Mouse (Mus musculus) ES-CJ7 (cell line): ENCODE results near the gene Xlr4a.
"Not testable (repeated sequence)": the region's sequence is repeated elsewhere in the genome, so short reads cannot be mapped to it uniquely, and the experiment has no call there.

ENCODE experiments used
- DNase-seq: peaks from one replicate; pipeline ENCODE4 v3.0.0; 2011; ENCODE audit warnings: low read depth, low spot score

Gene Xlr4a

GRCm38 (mm10) chrX:73082267-73083055, at the start of gene Xlr4a:
Xlr4a (minus strand) TSS chrX:73082478.
- DNase-seq, result not testable (repeated sequence)

DNA sequence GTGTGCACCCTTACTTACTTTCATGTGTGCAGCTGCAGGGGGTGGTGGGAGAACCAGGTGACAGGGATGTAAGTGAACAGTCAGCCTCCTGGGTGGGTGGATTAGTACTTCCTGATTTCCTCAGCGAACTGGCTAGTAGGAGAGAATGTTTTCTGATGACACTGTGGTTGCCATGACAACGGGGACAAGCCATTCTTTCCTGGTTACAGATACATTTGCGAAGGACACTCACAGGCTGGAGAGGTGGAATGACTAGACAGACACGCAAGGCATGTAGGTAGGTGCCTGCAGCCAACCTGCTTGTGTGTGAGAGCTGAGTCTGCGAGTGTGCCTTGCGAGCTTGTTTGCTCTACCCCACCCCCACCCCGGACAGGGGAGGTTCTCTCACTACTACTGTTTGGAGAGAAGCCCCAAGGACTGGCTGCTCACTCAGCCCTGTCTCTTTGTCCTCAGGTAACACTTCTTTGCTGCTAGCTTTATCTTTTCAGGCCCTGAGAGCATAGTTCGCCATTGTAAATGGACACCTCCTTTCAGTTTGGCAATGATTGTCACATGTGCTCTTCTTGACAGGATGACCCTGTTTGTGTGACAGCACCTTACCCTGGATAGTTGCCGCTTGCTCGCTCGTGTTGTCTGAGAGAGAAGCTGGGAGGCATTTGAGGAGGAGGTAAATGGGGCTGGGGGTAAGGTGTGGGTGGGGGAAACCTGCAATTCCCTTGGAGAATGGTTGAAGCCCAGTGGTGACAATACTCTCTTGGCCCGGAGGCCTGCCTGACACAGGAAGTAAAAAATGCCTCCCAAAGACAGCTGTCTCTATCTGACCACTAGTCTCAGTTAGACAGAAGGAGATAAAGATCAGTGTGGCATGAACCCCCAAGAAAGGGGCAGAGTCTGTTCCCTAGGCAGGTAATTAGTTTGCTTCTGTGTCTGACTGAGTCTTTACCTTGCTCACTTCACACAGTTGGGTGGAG, 40.9 kb upstream of the Xlr4a start:
- not testable (repeated sequence) for DNase-seq

- not testable (repeated sequence) for DNase-seq
Measured at GRCm38 (mm10) chrX:73116747-73117146, 34.5 kb upstream of the Xlr4a start, which contains the start of gene Gm14685. Gm14685 (plus strand) TSS chrX:73117047.

DNA sequence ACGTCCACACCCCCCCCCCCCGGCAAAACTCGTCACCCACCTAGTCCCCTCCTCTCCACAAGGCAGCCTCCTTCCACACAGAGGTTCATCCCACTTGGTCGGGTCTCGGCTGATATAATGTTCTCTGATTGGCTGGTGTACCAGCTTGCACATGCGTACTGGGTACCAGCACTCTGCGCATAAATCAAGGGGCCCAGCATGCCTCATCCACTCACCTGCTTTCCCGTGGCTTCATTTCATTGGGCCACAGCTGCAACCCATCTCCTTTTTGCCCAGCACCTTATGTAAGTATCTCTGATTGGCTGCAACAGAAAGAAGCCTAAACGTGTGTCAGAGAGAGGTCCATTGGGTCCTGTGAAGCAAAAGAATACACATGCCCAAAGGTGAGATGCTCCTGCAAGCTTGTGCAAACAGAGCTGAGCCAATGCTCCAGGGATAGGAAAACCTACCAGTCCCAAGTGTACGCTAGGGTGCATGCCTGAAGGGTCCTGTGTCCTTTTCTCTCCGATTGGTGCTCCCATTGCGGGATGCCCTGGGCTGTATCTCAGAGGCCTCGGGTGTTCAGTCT, 14.7 kb upstream of the Xlr4a start, which contains the start of gene Xlr3a:
TSS of gene Xlr3a (minus strand) at position 155 of the 568 bp plus-strand sequence.
- DNase-seq, result peak; percentile 55

- not testable (repeated sequence) for DNase-seq
Measured at GRCm38 (mm10) chrX:73066765-73067312, 15.4 kb downstream of the Xlr4a start.

DNA sequence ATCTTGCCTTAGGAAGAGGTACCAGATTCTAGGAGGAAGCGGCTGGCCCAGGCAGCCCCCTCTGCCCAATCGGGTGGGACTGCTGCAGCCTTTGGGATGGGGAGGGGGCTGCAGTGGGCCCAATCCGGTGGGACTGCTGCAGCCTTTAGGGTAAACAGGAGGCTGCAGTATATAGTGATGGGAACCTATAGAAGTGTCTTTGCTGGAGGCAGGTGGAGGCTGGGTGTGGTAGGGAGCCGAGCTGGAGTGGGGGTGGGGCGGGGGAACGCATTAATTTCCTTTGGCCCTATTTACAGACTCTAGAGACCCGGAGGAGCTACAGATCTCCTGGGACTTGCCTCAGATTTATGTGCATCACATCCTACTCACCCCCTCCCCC, 17.9 kb downstream of the Xlr4a start, which contains the start of gene Pnma3:
TSS of gene Pnma3 (plus strand) at position 373 of the 379 bp plus-strand sequence.
- no peak for DNase-seq

GRCm38 (mm10) chrX:73063512-73064414, 18.5 kb downstream of the Xlr4a start:
- no peak for DNase-seq

DNA sequence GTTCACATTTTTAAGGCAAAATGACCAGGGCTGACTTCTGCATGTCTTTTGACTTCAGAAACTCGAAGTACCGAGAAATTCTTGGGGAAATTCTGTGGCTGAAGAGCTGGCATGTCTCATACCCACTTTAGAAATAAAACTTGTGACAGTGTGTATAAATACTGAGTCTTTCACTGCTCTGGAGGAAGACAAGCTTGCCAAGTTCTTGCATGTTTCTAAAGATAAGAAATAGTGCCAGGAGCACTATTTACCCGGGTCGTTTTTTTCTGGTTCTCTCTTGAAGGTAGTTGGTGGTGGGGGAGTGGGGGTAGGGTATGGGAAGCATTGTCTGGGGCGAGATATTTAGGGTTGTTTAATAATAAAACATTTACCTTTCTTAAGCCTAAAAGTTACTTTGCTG, 20.0 kb downstream of the Xlr4a start:
- no peak for DNase-seq

DNA sequence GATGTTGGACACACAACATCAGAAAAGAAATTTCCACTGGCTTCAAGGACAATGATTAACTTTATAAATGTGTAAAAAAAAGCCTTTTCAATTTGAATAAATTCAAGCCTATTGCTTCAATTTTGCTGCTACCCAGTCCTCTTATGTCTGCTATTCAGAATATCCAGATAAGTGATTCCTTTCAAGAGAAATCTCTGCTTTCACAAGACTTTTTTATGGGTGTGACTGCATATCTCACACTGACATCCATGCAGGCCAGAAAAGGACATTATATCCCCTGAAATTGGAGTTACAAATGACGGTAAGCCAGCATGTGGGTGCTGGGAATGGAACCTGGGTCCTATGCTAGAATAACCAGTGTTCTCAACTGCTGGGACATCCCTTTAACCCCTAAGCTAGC, 20.8 kb downstream of the Xlr4a start:
- DNase-seq, result no peak

- DNase-seq, result peak; percentile 90
Measured at GRCm38 (mm10) chrX:73053860-73054563, 28.3 kb downstream of the Xlr4a start.

GRCm38 (mm10) chrX:73039666-73040065, 42.6 kb downstream of the Xlr4a start:
- DNase-seq, result peak; percentile 35

- no peak for DNase-seq
Measured at GRCm38 (mm10) chrX:73038831-73039230, 43.4 kb downstream of the Xlr4a start.

- no peak for DNase-seq
Measured at GRCm38 (mm10) chrX:73037003-73037402, 45.3 kb downstream of the Xlr4a start, which contains the start of gene Pnma5. Pnma5 (minus strand) TSS chrX:73037103.
